Mouse (Mus musculus) small intestine, adult 2 months (tissue): Measurements from ENCODE around the gene Rhox4f.
"Not testable (repeated sequence)": the region's sequence is repeated elsewhere in the genome, so short reads cannot be mapped to it uniquely, and the experiment has no call there.

ENCODE experiments used
- CTCF ChIP-seq: fragments of 200-500 bp; IDR thresholded peaks from 2 replicates; pipeline ENCODE4 v1.5.1; 2012; ENCODE audit warnings: low read depth, mild to moderate bottlenecking, control low read depth, inconsistent platforms, low read length, moderate library complexity, mixed read lengths; ENCODE audit not compliant: insufficient replicate concordance, insufficient read length; ENCODE audit errors: extremely low read depth
- POLR2A ChIP-seq: fragments of 200-500 bp; IDR thresholded peaks from 2 replicates; pipeline ENCODE4 v1.6.1; 2012; ENCODE audit warnings: low read depth, mild to moderate bottlenecking, control low read depth, inconsistent platforms, low read length, moderate library complexity

- TF ChIP-seq CTCF, POLR2A: not testable (repeated sequence)
Observed at GRCm38 (mm10) chrX:37607604-37608003, at the start of gene Rhox4f.
